Mouse (Mus musculus) gastrocnemius, postnatal 14 days (tissue): Measurements from ENCODE around the gene Acvr2a. TPM values are rescaled to one million over a fixed set of nuclear protein-coding genes. Genes with fewer than 3 reads are reported as not detected.
A peak's percentile ranks its signal among the peaks of the same experiment; 100 is the strongest.

Source experiments
- DNase-seq: peaks from one replicate; pipeline ENCODE4 v3.0.0; 2021; ENCODE audit warnings: mixed read lengths
- intact Hi-C: fragments of 180-260 bp; cut with DNase I; formaldehyde crosslinking; loops from one replicate; pipeline ENCODE4 v1.15.1; 2025; ENCODE audit warnings: low total_unique reads
- long read RNA-seq, 2 experiments: library from polyadenylated mRNA; stranded (forward); transcript quantifications; one replicate each; pipeline ENCODE4 v2.0.0; 2021
- total RNA-seq, 2 experiments: library from RNA; stranded (reverse); gene quantifications; 2 replicates each; pipeline ENCODE4 v1.2.3; 2021

Gene Acvr2a
- 10 to 100 TPM; 13.5 to 19.1 TPM for total RNA-seq
- long read RNA-seq, experiment 1, full-length matches to known transcripts, result 2 of 3 reads
- long read RNA-seq, experiment 1, partial matches to known transcripts, result 0 of 3 reads
- long read RNA-seq, experiment 1, other reads (novel, unspliced or antisense), result 1 of 3 reads
- long read RNA-seq, experiment 2, full-length matches to known transcripts, result 5 of 5 reads
- long read RNA-seq, experiment 2, partial matches to known transcripts, result 0 of 5 reads
- long read RNA-seq, experiment 2, other reads (novel, unspliced or antisense), result 0 of 5 reads

DNA sequence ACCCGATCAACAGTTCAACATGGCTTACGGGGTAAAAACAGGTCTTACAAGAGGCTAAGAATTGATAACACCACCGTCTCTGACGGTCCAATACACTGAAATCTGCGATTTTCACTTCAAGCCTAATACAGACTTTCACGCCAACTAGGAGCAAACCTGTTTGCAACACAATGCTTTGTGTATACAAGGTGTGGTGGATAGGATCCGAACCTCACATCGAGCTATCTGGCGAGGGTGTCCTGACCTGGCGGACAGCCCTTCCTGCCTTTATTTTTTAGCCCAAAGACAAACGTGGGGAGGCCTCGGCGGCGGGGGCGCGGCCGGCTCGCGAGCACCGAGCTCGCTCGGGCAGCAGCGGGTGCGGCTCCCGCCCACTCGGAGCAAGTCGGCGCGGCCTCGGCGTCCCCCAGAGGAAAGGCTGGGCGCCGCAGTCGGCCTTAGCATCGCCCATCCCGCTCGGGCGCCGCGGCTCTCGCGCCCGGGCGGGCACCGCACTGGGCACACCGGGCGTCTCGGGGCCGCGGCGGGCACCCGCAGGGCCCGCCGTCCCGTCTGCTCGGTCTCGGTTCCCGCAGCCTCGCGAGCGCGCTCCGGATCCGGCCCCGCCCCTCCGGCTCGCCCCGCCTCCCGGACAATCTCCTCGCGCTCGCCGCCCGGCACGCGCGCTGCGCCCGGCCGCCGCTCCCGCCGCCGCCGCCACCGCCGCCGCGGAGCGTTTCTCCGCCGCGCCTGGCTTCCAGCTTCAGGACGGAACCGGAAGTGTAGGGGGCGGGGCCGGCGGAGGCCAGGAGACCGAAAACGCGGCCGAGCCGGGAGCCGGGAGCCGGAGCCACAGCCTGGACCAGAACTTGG lies at the start of gene Acvr2a:
Acvr2a (plus strand) TSS at position 739 of the 852 bp plus-strand sequence.
- intact Hi-C loops, result no loop called here

DNA sequence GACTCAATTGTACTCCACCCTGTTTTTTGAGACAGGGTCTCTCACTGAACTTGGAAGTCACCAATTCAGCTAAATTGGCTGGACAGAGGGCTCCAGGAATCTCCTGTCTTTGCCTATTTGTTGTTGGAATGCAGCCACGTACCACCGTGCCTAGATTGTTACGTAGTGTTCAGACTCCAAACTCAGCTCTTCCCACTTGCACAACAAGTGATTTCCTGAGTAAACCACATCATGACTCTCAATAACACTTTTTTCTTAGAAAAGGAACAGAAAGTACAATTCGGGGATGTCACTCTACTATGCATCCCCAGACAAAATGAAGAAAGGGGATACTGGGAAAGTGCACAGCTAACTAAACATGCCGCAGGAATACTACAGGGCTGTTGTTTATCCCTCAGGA lies 47.4 kb upstream of the Acvr2a start:
- DNase-seq, result no peak
- intact Hi-C loops, result no loop called here

More for the DNA sequence above, at the start of gene Acvr2a:
- DNase-seq, result peak; percentile 94

DNA sequence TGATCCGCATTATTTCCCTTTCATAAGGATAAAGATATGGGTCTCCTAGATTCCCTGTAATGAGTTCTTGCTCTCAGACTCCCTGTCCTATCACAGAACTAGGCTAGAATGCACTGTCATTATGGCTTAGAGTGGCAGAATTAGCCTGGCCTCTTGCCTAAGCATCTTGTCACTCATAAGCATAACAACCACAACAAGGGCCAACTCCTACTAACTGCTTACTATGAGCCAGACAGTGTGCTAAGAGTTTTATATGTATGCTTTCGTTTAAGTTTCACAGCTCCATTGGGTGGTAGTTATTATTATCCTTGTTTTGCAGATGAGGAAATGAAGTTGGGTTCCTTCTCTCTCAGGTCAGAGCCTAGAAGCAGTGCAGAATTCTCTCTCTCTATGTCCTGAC lies 46.1 kb upstream of the Acvr2a start:
- intact Hi-C loops, result no loop called here
- no peak for DNase-seq

DNA sequence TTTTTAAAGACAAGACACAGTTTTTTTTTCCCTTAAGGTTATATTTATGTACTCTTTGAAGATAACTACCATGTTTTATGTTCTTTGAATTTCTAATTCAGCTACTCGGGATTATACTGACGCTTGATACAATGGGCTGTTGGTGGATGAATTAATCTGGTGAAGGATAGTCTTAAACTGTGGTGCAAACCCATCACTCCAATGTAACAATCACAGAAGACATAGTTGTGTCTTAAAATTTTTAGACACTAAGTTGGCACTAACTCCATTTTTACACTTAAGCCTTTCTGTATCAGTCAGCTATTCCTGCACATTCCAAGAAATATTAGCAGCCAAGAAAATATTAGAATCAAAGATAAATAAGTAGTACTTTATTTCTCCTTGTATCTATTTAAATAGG lies 45.7 kb upstream of the Acvr2a start:
- DNase-seq, result no peak
- intact Hi-C loops, result no loop called here

DNA sequence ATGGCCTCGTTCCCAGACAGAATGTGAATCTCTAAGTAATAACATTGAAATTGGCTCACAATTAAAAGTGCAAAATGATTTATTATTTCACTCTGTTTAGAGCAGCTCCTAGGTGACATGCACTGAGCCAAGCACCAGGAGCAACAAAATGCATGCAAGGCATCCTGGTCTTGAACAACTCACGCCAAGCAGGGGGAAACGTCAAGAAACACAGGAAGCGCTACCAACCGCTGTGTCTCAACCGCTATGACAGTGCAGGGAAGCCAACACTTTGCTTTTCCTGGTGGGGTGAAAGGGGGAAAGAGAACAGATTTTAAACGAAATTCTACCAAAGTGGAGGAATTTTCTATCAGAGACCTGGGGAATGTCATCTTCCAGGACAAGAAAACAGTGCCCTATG lies 43.8 kb upstream of the Acvr2a start:
- DNase-seq, result no peak
- intact Hi-C loops, result no loop called here

DNA sequence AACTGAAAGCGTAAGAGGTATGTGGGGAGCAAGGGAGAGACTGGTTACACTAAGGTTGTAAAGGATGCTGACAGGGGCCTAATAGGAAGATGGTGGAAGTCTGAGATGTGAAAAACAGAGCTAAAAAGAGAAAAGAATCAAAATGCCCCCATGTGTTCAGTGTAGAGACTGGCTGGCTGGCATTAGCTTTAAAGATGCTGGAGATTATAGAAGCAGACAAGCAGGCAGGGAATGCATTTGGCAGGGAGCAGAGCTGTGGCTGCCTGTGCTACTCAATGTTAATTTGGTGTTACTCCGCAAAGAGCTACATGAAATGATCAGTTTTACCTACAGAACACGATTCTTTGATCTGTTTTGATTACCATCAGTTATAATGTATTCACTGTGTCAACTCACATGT lies 43.3 kb upstream of the Acvr2a start:
- no peak for DNase-seq
- intact Hi-C loops, result no loop called here

DNA sequence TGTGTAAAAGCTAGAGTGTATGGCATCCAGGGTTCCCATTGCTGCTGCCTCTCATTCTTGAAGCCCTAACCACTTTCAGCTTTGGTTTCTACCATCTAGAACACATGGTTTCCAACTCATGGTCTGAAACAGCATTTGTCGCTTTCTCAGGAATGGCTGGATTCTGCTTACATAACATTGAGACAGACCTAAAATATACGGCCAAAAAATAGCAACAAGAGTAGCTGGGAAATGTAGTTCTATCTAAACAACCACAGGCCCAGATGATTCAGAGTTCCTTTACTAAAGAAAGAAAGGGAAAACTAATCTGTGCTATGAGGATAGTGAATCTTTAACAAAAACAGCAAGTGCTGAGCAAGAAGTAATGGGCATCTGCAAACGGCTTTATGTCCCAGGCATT lies 38.6 kb upstream of the Acvr2a start:
- intact Hi-C loops, result no loop called here
- no peak for DNase-seq

DNA sequence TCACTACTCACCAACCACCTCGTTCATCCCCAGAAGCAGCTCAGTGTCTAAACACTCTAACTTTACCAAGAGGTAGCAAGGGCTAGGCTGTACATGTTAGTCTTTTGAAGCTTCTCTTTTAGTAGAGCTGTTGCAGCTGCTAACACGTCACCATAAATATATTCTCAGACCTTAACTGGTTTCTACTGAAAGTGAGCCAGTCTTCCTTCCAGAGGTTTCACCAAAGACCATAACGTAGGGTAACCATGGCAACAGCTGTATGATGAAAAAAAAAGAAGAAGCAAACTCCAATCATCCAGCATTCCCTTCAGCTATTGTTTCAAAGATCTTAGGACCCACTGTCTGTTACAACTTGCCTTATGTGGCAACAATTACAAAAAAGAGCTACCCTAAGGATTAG lies 25.0 kb upstream of the Acvr2a start:
- intact Hi-C loops, result no loop called here
- DNase-seq, result no peak

DNA sequence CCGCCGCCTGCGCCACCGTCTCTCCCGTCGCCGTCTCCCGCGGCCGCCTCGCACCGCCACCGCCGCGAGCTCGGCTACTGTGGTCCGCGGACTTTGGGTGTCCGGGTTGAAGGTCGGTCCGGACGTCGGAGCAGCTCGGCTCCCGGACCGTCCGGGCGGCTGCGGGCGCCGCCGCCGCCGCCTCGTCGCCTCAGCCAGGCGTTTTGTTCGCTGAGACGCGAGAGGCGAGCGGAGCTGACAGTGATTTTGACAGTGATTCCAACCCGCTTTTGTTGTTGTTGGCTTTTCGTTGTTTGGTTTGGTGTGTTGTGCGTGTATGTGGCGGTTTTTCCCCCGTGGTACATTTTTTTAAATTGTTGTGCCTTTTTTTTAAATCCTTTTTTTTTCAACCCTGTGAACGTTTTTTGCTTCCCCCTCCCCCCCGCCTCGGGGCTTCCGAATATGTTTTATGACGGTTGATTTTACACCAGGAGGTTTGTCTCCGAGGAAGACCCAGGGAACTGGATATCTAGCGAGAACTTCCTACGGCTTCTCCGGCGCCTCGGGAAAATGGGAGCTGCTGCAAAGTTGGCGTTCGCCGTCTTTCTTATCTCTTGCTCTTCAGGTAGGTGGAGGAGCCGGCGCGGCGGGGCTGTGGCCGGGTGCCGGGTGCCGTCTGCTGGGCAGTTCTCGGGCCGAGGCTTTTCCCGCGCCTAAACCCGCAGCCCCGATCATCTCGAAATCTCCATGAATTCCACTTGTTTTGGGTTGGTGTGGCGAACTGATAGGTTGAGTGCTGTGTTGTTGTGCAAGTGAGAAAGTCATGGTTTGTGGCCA lies 522 bp downstream of the Acvr2a start:
- DNase-seq, result peak; percentile 29
- intact Hi-C loops, result no loop called here

DNA sequence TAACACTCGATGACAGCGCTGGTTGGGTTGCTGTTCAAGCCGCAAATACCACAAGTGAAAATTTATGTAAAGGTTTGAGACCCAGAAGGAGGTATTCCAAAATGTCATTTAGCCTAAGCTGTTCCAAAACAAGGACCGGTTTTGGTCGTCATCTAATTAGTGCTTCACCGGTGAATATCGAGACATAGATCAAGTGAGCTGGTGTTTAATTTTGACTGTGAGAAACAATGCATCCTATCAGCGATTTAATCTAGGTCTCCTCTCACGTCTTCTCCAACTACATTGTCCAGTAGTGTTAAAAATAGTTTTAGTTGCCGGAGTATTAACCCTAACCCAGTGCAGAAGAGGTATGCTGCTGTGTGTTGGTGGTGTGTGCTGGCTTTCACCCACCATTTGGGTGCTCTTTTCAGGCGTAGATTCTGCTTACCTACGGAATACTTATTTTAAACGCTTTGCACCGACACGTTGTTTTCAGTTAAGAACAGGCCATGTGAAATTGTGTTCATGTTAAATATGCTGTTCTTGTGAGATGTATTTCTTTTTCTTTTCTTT lies 1.2 kb downstream of the Acvr2a start:
- intact Hi-C loops, result no loop called here
- no peak for DNase-seq

DNA sequence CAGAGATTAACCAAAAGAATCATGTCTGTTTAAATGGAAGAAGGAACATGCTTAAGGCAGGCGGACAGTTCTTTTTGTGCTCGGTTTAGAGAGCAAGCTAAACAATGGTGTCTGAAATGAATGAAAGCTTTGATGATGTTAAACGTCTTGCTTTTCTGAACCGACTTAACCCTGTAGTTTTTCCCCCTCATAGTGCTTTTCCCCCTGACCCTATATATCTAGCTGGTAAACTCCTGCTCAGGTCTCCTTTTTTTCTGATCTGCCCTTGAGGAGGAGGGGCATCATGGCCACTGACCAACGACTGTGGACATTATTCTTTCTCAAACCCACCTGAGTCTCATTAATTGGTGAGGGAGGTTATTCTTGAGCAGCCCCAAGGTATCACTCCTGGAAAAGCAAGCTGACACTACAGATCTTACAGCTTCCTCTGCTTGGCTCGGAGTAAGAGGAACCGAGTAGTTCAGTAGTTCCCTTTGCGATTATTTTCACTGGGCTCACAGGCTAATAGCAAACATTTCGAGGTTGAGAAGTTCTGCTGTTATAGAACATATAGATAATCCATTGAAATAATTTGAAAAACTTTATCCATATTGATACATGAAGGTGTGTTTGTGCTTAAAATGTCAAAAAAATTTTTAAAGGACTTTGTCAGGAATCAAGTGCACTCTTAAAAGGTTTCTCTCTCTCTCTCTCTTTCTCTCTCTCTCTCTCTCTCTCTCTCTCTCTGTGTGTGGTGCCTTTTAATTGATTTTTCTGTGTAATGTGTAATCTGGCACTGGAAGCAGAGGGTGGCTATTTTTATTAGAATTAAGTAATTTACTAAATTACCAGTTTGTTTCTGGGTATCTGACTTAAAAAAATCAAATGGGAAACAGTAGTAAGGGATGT lies 2.5 kb downstream of the Acvr2a start:
- intact Hi-C loops, result no loop called here

DNA sequence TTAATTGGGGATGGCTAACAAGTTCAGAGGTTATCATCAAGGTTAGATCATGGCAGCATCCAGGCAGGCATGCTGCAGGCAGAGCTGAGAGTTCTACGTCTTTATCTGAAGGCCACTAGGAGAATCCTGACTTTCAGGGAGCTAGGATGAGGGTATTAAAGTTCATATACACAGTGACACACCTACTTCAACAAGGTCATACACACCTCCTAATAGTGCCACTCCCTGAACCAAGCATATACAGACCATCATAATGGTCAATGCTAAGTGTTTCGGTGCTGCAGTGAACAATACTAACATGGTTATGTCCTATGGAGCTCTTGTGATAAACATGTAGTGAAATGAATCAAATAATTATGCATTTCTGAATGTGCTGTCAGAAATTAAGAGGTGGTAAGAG lies 12.0 kb downstream of the Acvr2a start:
- intact Hi-C loops, result loop anchor here (10.0 kb wide), 1 partner anchor 49 kb away; no protein-coding TSS in a partner anchor
- no peak for DNase-seq

More for the DNA sequence above, 2.5 kb downstream of the Acvr2a start:
- DNase-seq, result no peak

DNA sequence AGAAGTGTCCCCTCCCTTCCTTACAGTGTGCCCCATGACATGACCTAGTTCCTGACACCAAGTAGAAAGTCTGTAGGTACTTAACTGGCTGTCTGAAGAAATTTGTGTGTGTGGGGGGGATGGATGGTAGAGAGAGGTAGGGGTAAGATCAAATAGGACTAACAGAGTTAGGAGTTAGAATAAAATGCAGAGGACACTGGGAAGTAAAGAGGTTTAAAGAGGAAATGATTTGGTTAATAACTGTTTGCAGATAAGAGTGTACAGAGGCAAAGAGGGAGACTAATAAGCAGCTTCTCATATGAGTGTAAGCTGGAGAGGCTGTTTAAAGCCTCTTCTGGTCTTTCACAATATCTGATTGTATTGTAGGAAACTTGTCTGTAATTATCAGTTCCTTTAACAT lies 12.5 kb downstream of the Acvr2a start:
- intact Hi-C loops, result loop anchor here (10.0 kb wide), 1 partner anchor 48 kb away; no protein-coding TSS in a partner anchor
- no peak for DNase-seq

DNA sequence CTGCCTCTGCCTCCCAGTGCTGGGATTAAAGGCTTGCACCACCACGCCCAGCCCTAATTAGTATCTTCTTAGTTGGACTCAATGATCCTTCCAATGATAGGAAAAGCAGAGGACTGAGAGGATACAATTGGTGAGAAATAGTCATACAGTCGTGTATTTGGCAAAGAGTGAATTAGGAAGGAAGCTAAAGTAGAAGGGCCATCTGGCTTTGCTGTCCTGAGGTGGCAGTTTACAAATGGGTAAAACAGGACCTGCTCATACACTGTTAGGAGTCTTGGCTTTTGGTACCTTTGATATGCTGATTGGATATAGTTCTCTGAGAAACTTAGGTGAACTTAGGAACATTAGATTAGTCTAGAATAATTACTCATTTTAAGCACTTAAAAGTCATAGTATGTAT lies 16.6 kb downstream of the Acvr2a start:
- no peak for DNase-seq
- intact Hi-C loops, result no loop called here

DNA sequence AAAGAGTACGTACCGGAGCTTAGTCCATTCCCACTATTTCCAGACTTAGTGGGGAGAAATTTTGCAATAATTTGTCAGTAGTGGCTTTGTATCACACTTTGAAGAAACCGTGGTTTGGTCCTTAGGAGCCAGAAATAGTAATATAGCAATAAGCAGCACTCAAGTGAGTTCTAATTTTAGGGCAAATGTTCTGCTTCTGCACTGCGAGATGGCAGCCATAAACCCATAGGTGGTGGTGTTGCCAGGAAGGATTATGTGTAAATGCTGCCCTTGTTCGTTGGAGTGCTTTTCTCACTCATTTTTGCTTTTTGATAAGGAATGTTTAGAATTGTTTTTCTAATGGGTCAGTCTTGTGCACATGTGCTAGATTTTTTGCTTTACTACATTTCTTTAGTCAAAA lies 18.4 kb downstream of the Acvr2a start:
- intact Hi-C loops, result no loop called here
- DNase-seq, result no peak

DNA sequence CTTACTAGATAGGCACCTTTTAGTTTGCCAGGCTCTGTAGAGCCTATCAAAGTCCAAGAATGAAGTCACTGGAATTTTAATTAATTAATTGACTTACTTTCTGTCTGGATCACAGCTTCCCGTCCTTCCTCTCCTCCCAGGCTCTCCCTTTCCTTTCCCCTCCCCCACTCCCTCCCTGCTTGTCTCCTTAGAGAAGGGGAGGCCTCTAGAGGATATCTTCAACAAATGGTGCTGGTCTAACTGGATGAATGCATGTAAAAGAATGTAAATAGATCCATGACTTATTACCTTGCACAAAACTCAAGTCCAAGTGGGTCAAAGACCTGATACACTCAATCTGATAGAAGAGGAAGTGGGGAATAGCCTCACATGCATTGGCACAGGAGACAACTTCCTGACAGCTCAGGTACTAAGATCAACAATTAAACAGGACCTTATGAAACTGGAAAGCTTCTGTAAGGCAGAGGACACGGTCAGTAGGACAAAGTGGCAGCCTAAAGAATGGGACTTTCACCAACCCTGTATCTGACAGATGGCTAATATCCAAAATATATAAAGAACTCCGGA lies 20.1 kb downstream of the Acvr2a start:
- DNase-seq, result no peak
- intact Hi-C loops, result no loop called here

DNA sequence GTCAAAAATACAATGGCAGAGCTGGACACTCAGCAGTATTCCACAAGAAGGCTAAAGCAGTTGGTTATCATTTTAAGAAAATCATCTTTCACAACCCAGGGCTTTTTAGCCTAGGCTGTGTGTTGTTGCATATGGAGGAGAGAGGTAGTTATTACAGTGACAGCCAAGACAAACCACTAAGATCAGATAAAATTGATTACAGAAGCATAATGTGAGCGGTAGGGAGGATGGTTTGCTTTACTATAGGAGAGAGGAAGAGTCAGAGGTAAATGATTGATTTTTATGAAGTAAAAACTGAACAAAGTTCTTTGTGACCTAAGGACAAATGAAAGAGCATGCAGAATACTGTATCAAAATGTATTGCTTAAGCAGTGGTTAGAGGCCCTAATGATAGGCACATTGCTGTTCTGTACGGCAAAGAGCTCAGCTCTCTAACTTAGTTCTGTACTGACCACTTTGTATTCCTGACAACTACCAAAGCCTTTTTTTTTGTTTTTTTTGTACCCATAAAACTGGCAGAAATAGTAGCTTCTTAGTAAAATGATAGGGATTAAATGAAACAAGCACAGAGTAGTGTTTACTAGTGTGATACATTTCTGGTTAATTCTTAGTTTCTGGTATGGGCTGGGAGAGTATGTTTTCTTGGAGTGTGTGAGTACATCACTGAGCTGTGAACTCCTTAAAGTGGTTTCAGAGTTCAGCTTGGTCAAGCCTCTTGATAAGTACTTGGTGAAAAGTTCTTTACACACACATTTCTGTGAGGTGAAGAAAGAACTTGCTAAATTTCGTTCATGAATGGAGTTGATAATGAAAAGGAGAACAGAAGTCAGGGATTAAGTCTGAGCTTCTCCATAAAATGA lies 27.9 kb downstream of the Acvr2a start:
- intact Hi-C loops, result no loop called here
- no peak for DNase-seq
